Mouse (Mus musculus) stomach, postnatal 0 days (tissue): ENCODE results near the gene Dapk2. TPM values are rescaled to one million over a fixed set of nuclear protein-coding genes. Genes with fewer than 3 reads are reported as not detected.

Experiments
- ATAC-seq: fragments of 200-750 bp; cut with Nextera tagmentation; 2 replicates; pipeline ENCODE4 v1.8.0; 2017; ENCODE audit not compliant: low FRiP score, low TSS enrichment
- DNase-seq: peaks from one replicate; pipeline ENCODE4 v3.0.0-alpha.2; 2016; ENCODE audit warnings: low spot score
- H3K27ac ChIP-seq: fragments of 300-500 bp; sonication (generic); replicated peaks from 2 replicates; pipeline ENCODE4 v1.5.1; 2014; ENCODE audit warnings: mild to moderate bottlenecking, control low read depth
- H3K27me3 ChIP-seq: fragments of 300-500 bp; sonication (generic); 2 replicates; pipeline ENCODE4 v1.6.1; 2014; ENCODE audit warnings: low read length; ENCODE audit not compliant: control insufficient read depth, insufficient read depth
- H3K36me3 ChIP-seq: fragments of 300-500 bp; sonication (generic); 2 replicates; pipeline ENCODE4 v1.6.1; 2014; ENCODE audit warnings: low read length, mixed read lengths; ENCODE audit not compliant: control insufficient read depth, insufficient read depth
- H3K4me1 ChIP-seq: fragments of 300-500 bp; sonication (generic); replicated peaks from 2 replicates; pipeline ENCODE4 v1.6.1; 2014; ENCODE audit warnings: antibody characterized with exemption; ENCODE audit not compliant: control insufficient read depth, insufficient read depth
- H3K4me2 ChIP-seq: fragments of 300-500 bp; sonication (generic); replicated peaks from 2 replicates; pipeline ENCODE4 v1.6.1; 2014; ENCODE audit warnings: low read depth, mild to moderate bottlenecking, control low read depth, moderate library complexity
- H3K4me3 ChIP-seq: fragments of 300-500 bp; sonication (generic); 2 replicates; pipeline ENCODE4 v1.5.1; 2014; ENCODE audit warnings: low read depth, low read length, control low read depth
- H3K9ac ChIP-seq: fragments of 300-500 bp; sonication (generic); 2 replicates; pipeline ENCODE4 v1.6.1; 2014; ENCODE audit warnings: mild to moderate bottlenecking, low read length, control low read depth, mixed read lengths
- H3K9me3 ChIP-seq: fragments of 300-500 bp; sonication (generic); 2 replicates; pipeline ENCODE4 v1.6.1; 2016; ENCODE audit warnings: low read length; ENCODE audit not compliant: control insufficient read depth
- CTCF ChIP-seq: IDR thresholded peaks from 2 replicates; pipeline ENCODE4 v1.5.1; 2016; ENCODE audit warnings: antibody characterized with exemption, low read depth, mild to moderate bottlenecking, moderate library complexity
- EP300 ChIP-seq: optimal IDR thresholded peaks from 2 replicates; pipeline ENCODE3; 2016; ENCODE audit warnings: antibody characterized with exemption
- WGBS: fragments of 180-500 bp; shearing (Covaris S2); extraction: QIAGEN DNeasy Blood & Tissue Kit; methylation state at CpG from one replicate; pipeline ENCODE4 v1.1.7; 2014; 5-methylcytosine and 5-hydroxymethylcytosine counted together
- polyA plus RNA-seq: library from polyadenylated mRNA; unstranded; fragments of >200 nt; fragmentation: Nextera tagmentation; extraction: Ambion mirVana; gene quantifications from 2 replicates; pipeline ENCODE4 v1.2.1, GENCODE M21; 2015

The Dapk2 gene
- polyA plus RNA-seq, 1 experiment from 2014 or later, result 11.8 TPM

GRCm38 (mm10) chr9:66244079-66244478, 86.1 kb downstream of the Dapk2 start:
- DNase-seq, result no peak
- no peak for ATAC-seq
- H3K9me3 ChIP-seq, result no peaks in the 10 kb centered on the region

GRCm38 (mm10) chr9:66245707-66246106, 87.7 kb downstream of the Dapk2 start:
- 42% methylated on average over 4 of the region's 4 CpGs for WGBS
- no peak overlapping the region for H3K4me3 ChIP-seq
- no peaks in the 10 kb centered on the region for H3K9me3 ChIP-seq
- ATAC-seq (no peak), DNase-seq (no peak)
- no peaks in the 10 kb centered on the region for H3K36me3 ChIP-seq
- TF ChIP-seq EP300 (no peak), CTCF (no peak)
- H3K4me1 ChIP-seq, result peaks cover 2% of the 10 kb centered on the region; the same call in 1 of the 2 replicates
- H3K27me3 ChIP-seq, result no peaks in the 10 kb centered on the region
- H3K9ac ChIP-seq, result no peak overlapping the region
- H3K4me2 ChIP-seq, result no peak overlapping the region
- H3K27ac ChIP-seq, result no peak overlapping the region

More at GRCm38 (mm10) chr9:66244079-66244478, 86.1 kb downstream of the Dapk2 start:
- H3K27me3 ChIP-seq, result no peaks in the 10 kb centered on the region
- no peaks in the 10 kb centered on the region for H3K36me3 ChIP-seq
- TF ChIP-seq CTCF (no peak), EP300 (no peak)
- WGBS, result 85% methylated on average over 5 of the region's 5 CpGs
- H3K9ac ChIP-seq, result no peak overlapping the region
- peaks cover 2% of the 10 kb centered on the region; the same call in 1 of the 2 replicates for H3K4me1 ChIP-seq
- no peak overlapping the region for H3K4me2 ChIP-seq
- no peak overlapping the region for H3K4me3 ChIP-seq
- no peak overlapping the region for H3K27ac ChIP-seq

- H3K9me3 ChIP-seq, result no peaks in the 10 kb centered on the region
- H3K4me1 ChIP-seq, result no peaks in the 10 kb centered on the region
- no peak overlapping the region for H3K27ac ChIP-seq
- no peak overlapping the region for H3K4me2 ChIP-seq
- DNase-seq (no peak), ATAC-seq (no peak; the same call in 1 of the 2 replicates)
- TF ChIP-seq EP300 (no peak), CTCF (no peak)
- no peak overlapping the region for H3K4me3 ChIP-seq
- no peaks in the 10 kb centered on the region for H3K27me3 ChIP-seq
- no peak overlapping the region for H3K9ac ChIP-seq
- 70% methylated on average over 6 of the region's 6 CpGs for WGBS
- no peaks in the 10 kb centered on the region for H3K36me3 ChIP-seq
Observed at GRCm38 (mm10) chr9:66249281-66249680, 91.3 kb downstream of the Dapk2 start.

- H3K9me3 ChIP-seq, result no peaks in the 10 kb centered on the region
- ATAC-seq, result 0 out of 2 replicates have a peak, but pooled peaks have one; percentile 22
- H3K4me3 ChIP-seq, result no peak overlapping the region
- no peaks in the 10 kb centered on the region for H3K36me3 ChIP-seq
- H3K4me2 ChIP-seq, result no peak overlapping the region
- H3K27me3 ChIP-seq, result no peaks in the 10 kb centered on the region
- DNase-seq, result no peak
- H3K27ac ChIP-seq, result no peak overlapping the region
- 41% methylated on average over 6 of the region's 6 CpGs for WGBS
- H3K4me1 ChIP-seq, result no peaks in the 10 kb centered on the region
- no peak overlapping the region for H3K9ac ChIP-seq
- TF ChIP-seq EP300 (no peak), CTCF (no peak)
Observed at GRCm38 (mm10) chr9:66251159-66251691, 93.2 kb downstream of the Dapk2 start.

GRCm38 (mm10) chr9:66261741-66262140, 103.7 kb downstream of the Dapk2 start:
- H3K36me3 ChIP-seq, result 0 out of 2 replicates have a peak, but pooled peaks cover 2% of the 10 kb centered on the region
- H3K9ac ChIP-seq, result no peak overlapping the region
- TF ChIP-seq CTCF (no peak), EP300 (no peak)
- DNase-seq (no peak), ATAC-seq (no peak)
- H3K9me3 ChIP-seq, result no peaks in the 10 kb centered on the region
- no peak overlapping the region for H3K4me3 ChIP-seq
- H3K27ac ChIP-seq, result no peak overlapping the region
- H3K4me2 ChIP-seq, result no peak overlapping the region
- no peaks in the 10 kb centered on the region for H3K27me3 ChIP-seq
- WGBS, result 63% methylated on average over 2 of the region's 2 CpGs
- no peaks in the 10 kb centered on the region for H3K4me1 ChIP-seq

GRCm38 (mm10) chr9:66263701-66264100, 105.7 kb downstream of the Dapk2 start:
- TF ChIP-seq EP300 (no peak), CTCF (no peak)
- WGBS, result 90% methylated on average over 2 of the region's 2 CpGs
- no peaks in the 10 kb centered on the region for H3K9me3 ChIP-seq

More at GRCm38 (mm10) chr9:66263701-66264100, 105.7 kb downstream of the Dapk2 start:
- Histone ChIP-seq H3K4me2 (no peak overlapping the region), H3K27ac (no peak overlapping the region), H3K9ac (no peak overlapping the region), H3K4me3 (no peak overlapping the region), H3K4me1 (no peaks in the 10 kb centered on the region), H3K27me3 (no peaks in the 10 kb centered on the region), H3K36me3 (no peaks in the 10 kb centered on the region)
- no peak for ATAC-seq
- DNase-seq, result no peak
